Mouse (Mus musculus) midbrain, embryonic 11.5 days (tissue): ENCODE data around the gene Cd300ld2. TPM values are rescaled to one million over a fixed set of nuclear protein-coding genes. Genes with fewer than 3 reads are reported as not detected.
"Not testable (repeated sequence)": the region's sequence is repeated elsewhere in the genome, so short reads cannot be mapped to it uniquely, and the experiment has no call there.

Experiments used
- ATAC-seq: fragments of 200-750 bp; cut with Nextera tagmentation; 2 replicates; pipeline ENCODE4 v1.8.0; 2017; ENCODE audit warnings: moderate TSS enrichment, moderate library complexity; ENCODE audit not compliant: low FRiP score
- DNase-seq: peaks from one replicate; pipeline ENCODE4 v3.0.0; 2015; ENCODE audit warnings: low spot score; ENCODE audit errors: missing footprints
- H3K27ac ChIP-seq: fragments of 300-500 bp; sonication (generic); 2 replicates; pipeline ENCODE4 v1.5.1; 2014; ENCODE audit warnings: low read depth, low read length
- H3K27me3 ChIP-seq: fragments of 300-500 bp; sonication (generic); 2 replicates; pipeline ENCODE4 v1.6.1; 2014; ENCODE audit warnings: mild to moderate bottlenecking, low read length, moderate library complexity, mixed read lengths; ENCODE audit not compliant: control insufficient read depth, insufficient read depth
- H3K36me3 ChIP-seq: fragments of 300-500 bp; sonication (generic); 2 replicates; pipeline ENCODE4 v1.6.1; 2014; ENCODE audit warnings: mild to moderate bottlenecking, low read length, moderate library complexity, mixed read lengths; ENCODE audit not compliant: control insufficient read depth, insufficient read depth
- H3K4me1 ChIP-seq: fragments of 300-500 bp; sonication (generic); 2 replicates; pipeline ENCODE4 v1.6.1; 2014; ENCODE audit warnings: low read length; ENCODE audit not compliant: control insufficient read depth, insufficient read depth
- H3K4me2 ChIP-seq: fragments of 300-500 bp; sonication (generic); 2 replicates; pipeline ENCODE4 v1.6.1; 2014; ENCODE audit warnings: mild to moderate bottlenecking, moderate library complexity
- H3K4me3 ChIP-seq: fragments of 300-500 bp; sonication (generic); 2 replicates; pipeline ENCODE4 v1.5.1; 2014; ENCODE audit warnings: low read depth, low read length
- H3K9ac ChIP-seq: fragments of 300-500 bp; sonication (generic); 2 replicates; pipeline ENCODE4 v1.6.1; 2014; ENCODE audit warnings: low read length
- H3K9me3 ChIP-seq: fragments of 300-500 bp; sonication (generic); 2 replicates; pipeline ENCODE4 v1.6.1; 2016; ENCODE audit warnings: low read length; ENCODE audit not compliant: control insufficient read depth
- WGBS: fragments of 180-500 bp; shearing (Covaris S2); extraction: QIAGEN DNeasy Blood & Tissue Kit; methylation state at CpG from one replicate; pipeline ENCODE4 v1.1.7; 2014; 5-methylcytosine and 5-hydroxymethylcytosine counted together
- polyA plus RNA-seq: library from polyadenylated mRNA; unstranded; fragments of >200 nt; fragmentation: Nextera tagmentation; extraction: Ambion mirVana; gene quantifications from 2 replicates; pipeline ENCODE4 v1.2.1, GENCODE M21; 2014

Gene Cd300ld2
- not detected in 2 replicates for polyA plus RNA-seq

GRCm38 (mm10) chr11:115016093-115016492, at the start of gene Cd300ld2:
Cd300ld2 (minus strand) TSS chr11:115016193.
- not testable (repeated sequence) for H3K27ac ChIP-seq, H3K4me3 ChIP-seq, H3K9ac ChIP-seq, DNase-seq, H3K9me3 ChIP-seq, ATAC-seq, H3K4me1 ChIP-seq, H3K27me3 ChIP-seq, H3K4me2 ChIP-seq, H3K36me3 ChIP-seq
- no CpG with 5 or more reads among the region's 7 CpGs for WGBS

- Histone ChIP-seq H3K36me3 (no peaks in the 10 kb centered on the region), H3K9me3 (no peaks in the 10 kb centered on the region), H3K27me3 (no peaks in the 10 kb centered on the region), H3K4me2 (no peak within 1 kb of the TSS), H3K27ac (no peak within 1 kb of the TSS), H3K4me1 (peaks cover 2% of the 10 kb centered on the region; the same call in 1 of the 2 replicates), H3K4me3 (no peak within 1 kb of the TSS), H3K9ac (no peak within 1 kb of the TSS)
- ATAC-seq (no peak), DNase-seq (no peak)
- WGBS, result 44% methylated on average over 5 of the region's 5 CpGs
Measured at GRCm38 (mm10) chr11:115062077-115062476, 46.1 kb upstream of the Cd300ld2 start, which contains the start of gene Cd300e. Cd300e (minus strand) TSS chr11:115062177.

- H3K4me1 ChIP-seq, result peaks cover 2% of the 10 kb centered on the region; the same call in 1 of the 2 replicates
- 87% methylated on average over 2 of the region's 2 CpGs for WGBS
- H3K36me3 ChIP-seq, result no peaks in the 10 kb centered on the region
- H3K27ac ChIP-seq, result no peak overlapping the region
- ATAC-seq, result no peak
- H3K4me3 ChIP-seq, result no peak overlapping the region
- H3K9ac ChIP-seq, result no peak overlapping the region
- no peak overlapping the region for H3K4me2 ChIP-seq
- H3K27me3 ChIP-seq, result no peaks in the 10 kb centered on the region
- DNase-seq, result no peak
- no peaks in the 10 kb centered on the region for H3K9me3 ChIP-seq
Measured at GRCm38 (mm10) chr11:115059797-115060196, 43.8 kb upstream of the Cd300ld2 start.

- no peak for ATAC-seq
- no peak overlapping the region for H3K4me2 ChIP-seq
- WGBS, result 80% methylated on average over 4 of the region's 4 CpGs
- no peaks in the 10 kb centered on the region for H3K9me3 ChIP-seq
- H3K4me1 ChIP-seq, result peaks cover under 1% of the 10 kb centered on the region; the same call in 1 of the 2 replicates
- no peak overlapping the region for H3K4me3 ChIP-seq
- no peaks in the 10 kb centered on the region for H3K36me3 ChIP-seq
- H3K27me3 ChIP-seq, result no peaks in the 10 kb centered on the region
- no peak overlapping the region for H3K9ac ChIP-seq
- H3K27ac ChIP-seq, result no peak overlapping the region
- no peak for DNase-seq
Measured at GRCm38 (mm10) chr11:115058701-115059100, 42.7 kb upstream of the Cd300ld2 start.

- H3K27me3 ChIP-seq, result no peaks in the 10 kb centered on the region
- H3K27ac ChIP-seq, result no peak overlapping the region
- H3K36me3 ChIP-seq, result no peaks in the 10 kb centered on the region
- no peaks in the 10 kb centered on the region for H3K9me3 ChIP-seq
- DNase-seq (no peak), ATAC-seq (no peak)
- H3K4me3 ChIP-seq, result no peak overlapping the region
- H3K9ac ChIP-seq, result no peak overlapping the region
- H3K4me2 ChIP-seq, result no peak overlapping the region
- H3K4me1 ChIP-seq, result no peaks in the 10 kb centered on the region
Measured at GRCm38 (mm10) chr11:115054537-115054936, 38.5 kb upstream of the Cd300ld2 start.

- Histone ChIP-seq H3K9ac (no peak overlapping the region), H3K27me3 (no peaks in the 10 kb centered on the region), H3K36me3 (no peaks in the 10 kb centered on the region), H3K9me3 (no peaks in the 10 kb centered on the region), H3K4me2 (no peak overlapping the region), H3K4me1 (no peaks in the 10 kb centered on the region), H3K4me3 (no peak overlapping the region), H3K27ac (no peak overlapping the region)
- ATAC-seq (no peak), DNase-seq (no peak)
- 91% methylated on average over 1 of the region's 1 CpGs for WGBS
Measured at GRCm38 (mm10) chr11:115052991-115053390, 37.0 kb upstream of the Cd300ld2 start.

- no peak overlapping the region for H3K9ac ChIP-seq
Measured at GRCm38 (mm10) chr11:115052206-115052605, 36.2 kb upstream of the Cd300ld2 start.

GRCm38 (mm10) chr11:115049282-115049895, 33.4 kb upstream of the Cd300ld2 start:
- Histone ChIP-seq H3K36me3 (no peaks in the 10 kb centered on the region), H3K27ac (no peak overlapping the region), H3K4me1 (no peaks in the 10 kb centered on the region), H3K9me3 (no peaks in the 10 kb centered on the region), H3K4me2 (no peak overlapping the region), H3K27me3 (no peaks in the 10 kb centered on the region), H3K9ac (no peak overlapping the region), H3K4me3 (no peak overlapping the region)
- no peak for ATAC-seq
- DNase-seq, result no peak
- 51% methylated on average over 3 of the region's 3 CpGs for WGBS

More at GRCm38 (mm10) chr11:115052206-115052605, 36.2 kb upstream of the Cd300ld2 start:
- Histone ChIP-seq H3K4me3 (no peak overlapping the region), H3K27ac (no peak overlapping the region), H3K4me2 (no peak overlapping the region), H3K4me1 (no peaks in the 10 kb centered on the region), H3K36me3 (no peaks in the 10 kb centered on the region), H3K9me3 (no peaks in the 10 kb centered on the region), H3K27me3 (no peaks in the 10 kb centered on the region)
- WGBS, result 5% methylated on average over 9 of the region's 9 CpGs
- DNase-seq (no peak), ATAC-seq (no peak)

GRCm38 (mm10) chr11:115048259-115048658, 32.3 kb upstream of the Cd300ld2 start, which contains the start of gene Cd300ld3:
Cd300ld3 (minus strand) TSS chr11:115048409.
- WGBS, result 87% methylated on average over 2 of the region's 2 CpGs
- no peaks in the 10 kb centered on the region for H3K9me3 ChIP-seq
- H3K4me3 ChIP-seq, result no peak within 1 kb of the TSS
- H3K9ac ChIP-seq, result no peak within 1 kb of the TSS
- H3K36me3 ChIP-seq, result no peaks in the 10 kb centered on the region
- H3K27ac ChIP-seq, result no peak within 1 kb of the TSS
- H3K4me2 ChIP-seq, result no peak within 1 kb of the TSS
- no peak for DNase-seq
- no peak for ATAC-seq
- no peaks in the 10 kb centered on the region for H3K27me3 ChIP-seq
- H3K4me1 ChIP-seq, result no peaks in the 10 kb centered on the region
